Mouse (Mus musculus) erythroblast, embryonic 14.5 days (primary cell): ENCODE measurements around the gene Uhrf1bp1.

Experiments used
- GATA1 ChIP-seq: IDR thresholded peaks from 2 replicates; pipeline ENCODE4 v1.6.1; 2012; ENCODE audit warnings: low read length, inconsistent platforms, mixed read lengths
- TAL1 ChIP-seq: IDR thresholded peaks from 3 replicates; pipeline ENCODE4 v1.6.1; 2012; ENCODE audit warnings: low read length, inconsistent platforms, mixed read lengths

DNA sequence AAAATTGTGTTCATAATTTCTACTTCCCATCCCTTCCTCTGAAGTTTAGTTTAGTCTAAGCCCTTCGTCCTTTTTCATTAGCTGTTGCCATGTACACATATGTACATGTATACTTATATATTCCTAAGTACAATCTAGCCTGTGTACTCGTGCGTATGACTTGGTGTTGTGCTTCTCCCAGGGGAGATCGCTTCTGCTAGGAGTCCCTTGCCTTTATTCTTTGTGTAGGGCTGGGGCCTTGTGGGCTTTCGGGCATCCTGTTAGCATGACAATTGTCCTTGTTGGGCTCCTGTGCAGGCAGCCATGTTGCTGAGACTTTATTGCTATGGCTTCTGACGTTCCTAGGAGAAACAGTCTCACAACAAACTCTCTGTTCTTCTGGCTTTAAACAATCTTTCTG is 28.7 kb upstream of the Uhrf1bp1 start:
- TF ChIP-seq TAL1 (no peak), GATA1 (no peak)
